Mouse (Mus musculus) lung, postnatal 0 days (tissue): ENCODE measurements around the gene Fnbp1. TPM values are rescaled to one million over a fixed set of nuclear protein-coding genes. Genes with fewer than 3 reads are reported as not detected.

ENCODE experiments used
- ATAC-seq: fragments of 200-750 bp; cut with Nextera tagmentation; 2 replicates; pipeline ENCODE4 v1.8.0; 2017; ENCODE audit warnings: moderate library complexity
- DNase-seq: peaks from one replicate; pipeline ENCODE4 v3.0.0-alpha.2; 2016; ENCODE audit warnings: low spot score
- H3K27ac ChIP-seq: fragments of 300-500 bp; sonication (generic); 2 replicates; pipeline ENCODE4 v1.5.1; 2014; ENCODE audit warnings: antibody characterized with exemption, mild to moderate bottlenecking, low read length, mixed read lengths
- H3K27me3 ChIP-seq: fragments of 300-500 bp; sonication (generic); replicated peaks from 2 replicates; pipeline ENCODE4 v1.6.1; 2014; ENCODE audit warnings: low read length, mixed read lengths; ENCODE audit not compliant: insufficient read depth
- H3K36me3 ChIP-seq: fragments of 300-500 bp; sonication (generic); 2 replicates; pipeline ENCODE4 v1.6.1; 2014; ENCODE audit warnings: low read length, mixed read lengths; ENCODE audit not compliant: insufficient read depth
- H3K4me1 ChIP-seq: fragments of 300-500 bp; sonication (generic); 2 replicates; pipeline ENCODE4 v1.6.1; 2014; ENCODE audit warnings: antibody characterized with exemption, low read depth, low read length, mixed read lengths; ENCODE audit not compliant: insufficient read depth
- H3K4me2 ChIP-seq: fragments of 300-500 bp; sonication (generic); replicated peaks from 2 replicates; pipeline ENCODE4 v1.6.1; 2014; ENCODE audit warnings: low read depth, mild to moderate bottlenecking, low read length, moderate library complexity, mixed read lengths
- H3K4me3 ChIP-seq: fragments of 300-500 bp; sonication (generic); 2 replicates; pipeline ENCODE4 v1.5.1; 2014; ENCODE audit warnings: low read depth, low read length
- H3K9ac ChIP-seq: fragments of 300-500 bp; sonication (generic); replicated peaks from 2 replicates; pipeline ENCODE4 v1.6.1; 2014; ENCODE audit warnings: low read depth, mild to moderate bottlenecking
- H3K9me3 ChIP-seq: fragments of 300-500 bp; sonication (generic); 2 replicates; pipeline ENCODE4 v1.6.1; 2016; ENCODE audit warnings: low read length, mixed read lengths
- CTCF ChIP-seq: IDR thresholded peaks from 2 replicates; pipeline ENCODE4 v1.5.1; 2016; ENCODE audit warnings: antibody characterized with exemption, mild to moderate bottlenecking
- EP300 ChIP-seq: IDR thresholded peaks from 2 replicates; pipeline ENCODE4 v1.6.1; 2016; ENCODE audit warnings: antibody characterized with exemption, mild to moderate bottlenecking, control low read depth
- WGBS: fragments of 180-500 bp; shearing (Covaris S2); extraction: QIAGEN DNeasy Blood & Tissue Kit; methylation state at CpG from one replicate; pipeline ENCODE4 v1.1.7; 2014; 5-methylcytosine and 5-hydroxymethylcytosine counted together
- polyA plus RNA-seq: library from polyadenylated mRNA; unstranded; fragments of >200 nt; fragmentation: Nextera tagmentation; extraction: Ambion mirVana; gene quantifications from 2 replicates; pipeline ENCODE4 v1.2.1, GENCODE M21; 2015

The Fnbp1 gene
- polyA plus RNA-seq, 1 experiment from 2014 or later: 7.2 TPM

- TF ChIP-seq EP300 (no peak), CTCF (no peak)
- WGBS: 97% methylated on average over 3 of the region's 3 CpGs
- Histone ChIP-seq H3K4me3 (no peak overlapping the region), H3K4me1 (no peaks in the 10 kb centered on the region), H3K4me2 (no peak overlapping the region), H3K9ac (no peak overlapping the region), H3K27me3 (no peaks in the 10 kb centered on the region), H3K9me3 (no peaks in the 10 kb centered on the region), H3K36me3 (peaks cover 15% of the 10 kb centered on the region), H3K27ac (no peak overlapping the region)
- ATAC-seq (no peak), DNase-seq (no peak)
Observed at GRCm38 (mm10) chr2:31040043-31040442, 101.8 kb downstream of the Fnbp1 start.

- Histone ChIP-seq H3K4me2 (no peak overlapping the region), H3K27ac (no peak overlapping the region), H3K4me3 (no peak overlapping the region), H3K4me1 (no peaks in the 10 kb centered on the region), H3K9ac (no peak overlapping the region), H3K27me3 (no peaks in the 10 kb centered on the region), H3K36me3 (peaks cover 15% of the 10 kb centered on the region), H3K9me3 (no peaks in the 10 kb centered on the region)
- TF ChIP-seq EP300 (no peak), CTCF (no peak)
- no peak for DNase-seq
- 87% methylated on average over 6 of the region's 6 CpGs for WGBS
- no peak for ATAC-seq
Observed at GRCm38 (mm10) chr2:31036811-31037210, 105.0 kb downstream of the Fnbp1 start.

GRCm38 (mm10) chr2:31031972-31032371, 109.8 kb downstream of the Fnbp1 start:
- 85% methylated on average over 7 of the region's 7 CpGs for WGBS
- no peak overlapping the region for H3K9ac ChIP-seq
- no peaks in the 10 kb centered on the region for H3K9me3 ChIP-seq
- H3K36me3 ChIP-seq: peaks cover 21% of the 10 kb centered on the region
- ATAC-seq (no peak), DNase-seq (no peak)
- H3K4me2 ChIP-seq: no peak overlapping the region
- no peaks in the 10 kb centered on the region for H3K4me1 ChIP-seq
- no peak for TF ChIP-seq CTCF
- no peak for TF ChIP-seq EP300
- H3K27ac ChIP-seq: no peak overlapping the region
- no peaks in the 10 kb centered on the region for H3K27me3 ChIP-seq
- H3K4me3 ChIP-seq: no peak overlapping the region

GRCm38 (mm10) chr2:31026642-31027041, 115.2 kb downstream of the Fnbp1 start:
- Histone ChIP-seq H3K36me3 (peaks cover 7% of the 10 kb centered on the region; the same call in 1 of the 2 replicates), H3K4me1 (no peaks in the 10 kb centered on the region), H3K9me3 (no peaks in the 10 kb centered on the region), H3K4me2 (no peak overlapping the region), H3K27ac (no peak overlapping the region), H3K4me3 (no peak overlapping the region), H3K9ac (no peak overlapping the region), H3K27me3 (no peaks in the 10 kb centered on the region)
- ATAC-seq (no peak), DNase-seq (no peak)
- 57% methylated on average over 8 of the region's 8 CpGs for WGBS
- TF ChIP-seq EP300: no peak
- TF ChIP-seq CTCF: no peak

GRCm38 (mm10) chr2:31025458-31025857, 116.3 kb downstream of the Fnbp1 start:
- H3K4me1 ChIP-seq: no peaks in the 10 kb centered on the region
- 46% methylated on average over 3 of the region's 3 CpGs for WGBS
- H3K27me3 ChIP-seq: no peaks in the 10 kb centered on the region
- H3K9me3 ChIP-seq: no peaks in the 10 kb centered on the region
- H3K36me3 ChIP-seq: peaks cover 7% of the 10 kb centered on the region; the same call in 1 of the 2 replicates
- ATAC-seq: no peak; the same call in 1 of the 2 replicates
- DNase-seq: no peak
- no peak overlapping the region for H3K4me3 ChIP-seq
- TF ChIP-seq EP300 (no peak), CTCF (no peak)
- H3K9ac ChIP-seq: no peak overlapping the region
- H3K4me2 ChIP-seq: no peak overlapping the region
- no peak overlapping the region for H3K27ac ChIP-seq

- no peak overlapping the region for H3K27ac ChIP-seq
- 27% methylated on average over 5 of the region's 5 CpGs for WGBS
- H3K27me3 ChIP-seq: no peaks in the 10 kb centered on the region
- no peak for TF ChIP-seq EP300
- peak; percentile 94 for TF ChIP-seq CTCF
- peak; percentile 62 for ATAC-seq
- no peak overlapping the region for H3K4me3 ChIP-seq
- H3K4me1 ChIP-seq: no peaks in the 10 kb centered on the region
- H3K4me2 ChIP-seq: no peak overlapping the region
- no peaks in the 10 kb centered on the region for H3K9me3 ChIP-seq
- no peak overlapping the region for H3K9ac ChIP-seq
- peak; percentile 61 for DNase-seq
- H3K36me3 ChIP-seq: peaks cover 7% of the 10 kb centered on the region; the same call in 1 of the 2 replicates
Observed at GRCm38 (mm10) chr2:31024618-31025370, 117.0 kb downstream of the Fnbp1 start.
